Mouse (Mus musculus) liver, adult 10 weeks (tissue): ENCODE data around the gene Stambp. TPM values are rescaled to one million over a fixed set of nuclear protein-coding genes. Genes with fewer than 3 reads are reported as not detected.

Experiments
- polyA plus RNA-seq: library from polyadenylated mRNA; stranded (reverse); fragments of 350-450 nt; fragmentation: Illumina TruSeq; extraction: RNeasy Lipid Tissue Mini Kit (QIAGEN cat#74804); gene quantifications from one replicate; pipeline ENCODE4 v1.2.3, GENCODE M21; 2014; ENCODE audit warnings: low read depth, low replicate concordance

Gene Stambp
- polyA plus RNA-seq: 25.5 TPM

GRCm38 (mm10) chr6:83572671-83573070 is at the start of gene Stambp:
TSS of gene Stambp (minus strand) at chr6:83572729.

GRCm38 (mm10) chr6:83536028-83536794 is 36.3 kb downstream of the Stambp start, which contains the start of gene Actg2:
TSS of gene Actg2 (minus strand) at chr6:83536265.

GRCm38 (mm10) chr6:83506258-83507167 is 66.0 kb downstream of the Stambp start, which contains the start of gene Dguok:
TSS of gene Dguok (minus strand) at chr6:83506969.

Other genes with a start within 250 kb of the Stambp start
- gene Mthfd2, start 246.8 kb downstream of the Stambp start, polyA plus RNA-seq: 0.24 TPM
- gene Mob1a, start 246.7 kb downstream of the Stambp start, polyA plus RNA-seq: 49.2 TPM
- gene Bola3, start 223.6 kb downstream of the Stambp start, polyA plus RNA-seq: 104 TPM
- gene Tet3, start 113.6 kb downstream of the Stambp start, polyA plus RNA-seq: 3.3 TPM
- gene Dguok, start 65.8 kb downstream of the Stambp start, polyA plus RNA-seq: 13.4 TPM
- gene Actg2, start 36.5 kb downstream of the Stambp start, polyA plus RNA-seq: 0.45 TPM
- 20.3 TPM for gene Clec4f, start 83.5 kb upstream of the Stambp start, polyA plus RNA-seq
- 1.6 TPM for gene Cd207, start 105.1 kb upstream of the Stambp start, polyA plus RNA-seq
- not detected for gene Vax2, start 138.5 kb upstream of the Stambp start, polyA plus RNA-seq
- gene Atp6v1b1, start 170.3 kb upstream of the Stambp start, polyA plus RNA-seq: not detected
- not detected for gene Ankrd53, start 189.9 kb upstream of the Stambp start, polyA plus RNA-seq
- 23.1 TPM for gene Tex261, start 203.1 kb upstream of the Stambp start, polyA plus RNA-seq
- 5.1 TPM for gene Nagk, start 222.3 kb upstream of the Stambp start, polyA plus RNA-seq